Mouse (Mus musculus) monocyte, adult 5-6 weeks (primary cell): ENCODE data around the gene Hexa. TPM values are rescaled to one million over a fixed set of nuclear protein-coding genes. Genes with fewer than 3 reads are reported as not detected.

ENCODE experiments used
- ATAC-seq: fragments of 153-309, 156-312 bp; replicated peaks from 2 replicates; pipeline ENCODE4 v1.8.0; 2017; ENCODE audit warnings: mild to moderate bottlenecking; ENCODE audit not compliant: low TSS enrichment, insufficient number of reproducible peaks, severe bottlenecking, poor library complexity, low FRiP score
- total RNA-seq: library from RNA; stranded (forward); fragments of 200-1000, 200-491, 200-594 nt; gene quantifications from 3 replicates; pipeline ENCODE4 v1.2.3, GENCODE M21; 2017

Gene Hexa
- total RNA-seq, 1 experiment from 2014 or later = 114 TPM

DNA sequence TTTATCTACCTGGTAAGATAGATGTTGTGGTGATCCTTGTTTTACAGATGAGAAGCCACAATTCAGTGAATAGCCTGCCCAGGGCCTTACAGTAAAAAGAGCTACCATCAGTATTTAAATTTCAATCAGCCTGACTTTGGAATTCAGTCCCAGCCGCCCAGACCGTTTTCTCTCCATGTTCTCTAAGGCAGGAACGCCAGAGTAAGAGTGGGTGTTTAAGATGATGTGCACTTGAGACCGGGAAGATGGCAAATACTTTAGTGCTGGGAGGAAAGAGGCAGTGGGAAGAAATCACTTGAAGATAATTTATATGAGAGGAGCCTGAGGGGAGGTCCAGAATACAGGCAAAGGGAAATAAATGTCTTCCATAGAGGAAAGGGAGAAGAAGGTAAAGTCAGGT is 10.7 kb downstream of the Hexa start:
- ATAC-seq = no peak

DNA sequence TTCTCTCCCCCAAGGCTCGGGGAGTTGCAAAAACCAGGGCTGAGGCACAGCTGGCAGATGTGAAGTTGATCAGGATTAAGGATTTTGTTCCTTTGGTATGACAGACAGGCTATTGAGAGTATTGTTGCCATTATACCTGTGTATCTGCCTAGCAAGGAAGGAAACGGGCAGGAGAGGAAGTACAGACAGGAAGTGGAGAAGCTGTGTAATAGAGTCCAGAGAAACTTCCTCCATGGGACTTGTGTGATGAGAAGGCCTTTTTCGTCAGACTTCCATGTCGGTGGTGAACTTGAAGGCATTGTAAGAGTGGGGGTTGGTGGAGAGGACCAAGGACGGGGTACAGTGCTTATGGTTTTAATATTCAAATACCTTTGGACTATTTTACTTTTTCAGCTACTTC is 11.7 kb downstream of the Hexa start:
- ATAC-seq = peak; percentile 54

DNA sequence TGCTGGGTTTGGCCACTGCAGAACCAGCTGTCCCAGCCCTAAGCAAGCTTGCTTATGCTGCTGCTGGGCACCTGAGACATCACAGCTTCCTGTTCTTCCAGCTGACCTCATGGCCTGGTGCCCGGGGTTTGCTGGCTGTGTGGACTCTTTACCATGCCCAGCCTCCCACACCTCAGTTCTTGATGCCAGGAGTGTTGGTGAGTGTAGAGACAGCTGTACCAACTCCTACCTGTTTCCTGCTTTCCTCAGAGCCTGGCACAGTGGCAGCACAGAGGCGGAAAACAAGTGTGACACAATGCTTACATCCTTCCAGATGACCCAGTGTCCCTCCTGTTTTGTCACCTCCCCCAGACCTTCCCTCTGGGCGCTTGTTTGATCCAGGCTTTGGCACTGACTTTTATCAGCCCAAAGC is 12.3 kb downstream of the Hexa start:
- no peak for ATAC-seq

DNA sequence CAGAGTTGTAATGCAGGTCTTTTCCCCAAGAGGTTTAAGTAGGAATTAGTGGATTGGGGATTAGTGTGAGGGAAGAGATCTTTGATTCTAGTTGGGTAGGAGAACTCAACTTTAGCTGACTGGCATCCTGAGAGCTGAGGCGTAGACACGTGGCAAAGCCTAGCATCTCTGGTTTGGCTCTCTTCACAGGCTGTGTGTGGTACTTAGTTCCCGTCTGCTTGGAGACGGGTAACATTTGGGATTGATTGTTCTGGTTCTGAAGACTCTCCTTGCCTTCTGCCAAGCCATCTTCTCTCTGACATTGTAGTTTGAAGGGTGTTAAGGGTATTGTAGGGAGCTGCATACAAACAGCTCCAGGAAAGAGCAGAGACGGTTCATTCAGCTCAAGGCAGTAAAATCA is 13.3 kb downstream of the Hexa start:
- ATAC-seq = no peak

DNA sequence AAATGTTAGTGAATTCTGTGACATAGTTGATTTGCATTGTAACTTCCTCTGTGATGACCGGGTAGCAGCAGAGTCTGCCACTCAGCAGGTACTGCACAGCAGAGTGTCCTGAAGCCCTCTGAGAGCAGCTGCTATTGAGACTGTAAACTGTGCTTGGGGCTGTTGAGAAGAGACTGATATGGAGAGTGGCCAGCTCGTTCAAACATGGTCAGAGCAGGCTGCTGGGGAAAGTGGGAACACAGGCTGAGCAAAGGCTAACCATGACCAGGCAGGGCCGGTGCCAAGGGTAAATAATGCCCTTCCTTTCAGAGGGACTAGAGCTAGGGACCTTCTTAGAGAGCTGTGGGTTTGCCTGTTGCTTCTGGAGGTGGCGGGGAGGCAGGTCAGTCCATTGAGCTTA is 14.4 kb downstream of the Hexa start:
- ATAC-seq = no peak

DNA sequence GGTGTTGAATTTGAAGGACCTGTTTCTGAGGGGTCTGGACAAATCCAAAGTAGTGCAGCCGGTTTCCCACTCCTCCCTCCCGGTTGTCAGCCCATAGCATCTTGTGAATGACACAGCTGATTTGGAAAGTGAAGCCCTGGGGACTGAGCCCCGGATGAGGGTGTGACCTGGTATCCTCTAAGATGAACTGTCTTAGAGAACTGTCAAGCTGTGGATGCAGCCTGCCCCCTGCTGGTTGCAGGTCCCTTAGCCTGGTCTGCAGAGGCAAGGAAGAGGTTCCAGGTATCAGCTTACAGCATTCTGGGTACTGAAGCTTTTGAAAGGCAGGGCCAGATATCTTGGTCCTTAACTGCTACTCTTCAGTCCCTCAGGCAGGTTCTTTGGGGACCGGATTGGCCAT is 26.3 kb downstream of the Hexa start:
- peak; percentile 72 for ATAC-seq

DNA sequence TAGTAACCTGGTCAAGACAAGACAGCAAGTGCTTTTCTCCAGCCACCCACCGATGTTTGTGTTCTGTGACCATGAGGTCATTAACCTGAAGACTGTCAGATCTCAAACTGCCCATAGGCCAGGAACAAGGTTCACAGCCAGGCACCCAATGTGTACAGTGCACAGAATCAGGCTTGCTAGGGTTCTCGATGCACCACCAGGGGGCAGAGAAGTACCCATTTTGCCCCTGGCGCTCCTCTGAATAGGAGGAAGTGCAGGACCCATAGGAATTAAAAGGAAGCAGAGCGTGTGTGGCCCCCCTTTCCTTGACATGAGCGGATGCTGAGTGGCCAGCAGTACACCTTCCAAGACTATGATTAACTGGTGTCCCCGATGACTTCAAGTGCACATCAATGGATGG is 27.8 kb downstream of the Hexa start:
- peak; percentile 87 for ATAC-seq

DNA sequence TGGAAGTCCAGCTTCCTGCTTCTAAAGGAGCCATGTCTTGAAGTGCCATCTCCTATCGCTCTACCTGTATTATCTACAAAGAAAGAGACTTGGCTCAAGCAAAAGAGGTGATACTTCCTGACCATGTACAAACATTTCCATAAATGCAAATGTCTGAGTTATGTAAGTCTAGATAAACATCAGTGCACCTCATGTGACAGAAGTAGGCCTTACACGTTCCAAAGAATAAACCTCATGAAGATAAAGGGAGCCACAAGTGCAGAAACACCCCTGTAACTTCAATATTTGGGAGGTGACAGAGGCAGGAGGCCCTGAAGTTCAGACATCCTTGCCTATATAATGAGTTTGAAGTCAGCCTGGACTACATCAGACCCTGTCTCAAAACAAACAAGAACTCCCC is 32.5 kb downstream of the Hexa start:
- no peak for ATAC-seq

DNA sequence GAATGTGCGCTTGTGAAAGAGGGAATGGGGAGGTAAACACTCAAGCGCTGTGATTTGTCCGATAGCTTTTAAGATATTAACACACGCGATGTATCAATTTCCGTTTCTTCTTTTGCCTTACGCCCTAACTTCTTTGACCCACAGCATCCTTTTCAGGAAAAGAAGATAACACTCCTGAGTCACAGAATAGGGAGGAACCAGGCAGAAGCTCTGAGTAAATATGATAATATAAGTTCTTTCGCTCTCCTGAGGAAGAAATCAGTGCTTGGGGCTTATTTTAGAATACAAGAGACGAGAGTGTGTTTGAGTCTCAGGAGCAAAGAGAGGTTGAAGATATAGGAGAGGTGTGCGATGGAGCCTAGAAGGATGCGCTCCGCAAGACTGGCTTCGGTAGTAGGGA is 38.1 kb downstream of the Hexa start:
- no peak for ATAC-seq

DNA sequence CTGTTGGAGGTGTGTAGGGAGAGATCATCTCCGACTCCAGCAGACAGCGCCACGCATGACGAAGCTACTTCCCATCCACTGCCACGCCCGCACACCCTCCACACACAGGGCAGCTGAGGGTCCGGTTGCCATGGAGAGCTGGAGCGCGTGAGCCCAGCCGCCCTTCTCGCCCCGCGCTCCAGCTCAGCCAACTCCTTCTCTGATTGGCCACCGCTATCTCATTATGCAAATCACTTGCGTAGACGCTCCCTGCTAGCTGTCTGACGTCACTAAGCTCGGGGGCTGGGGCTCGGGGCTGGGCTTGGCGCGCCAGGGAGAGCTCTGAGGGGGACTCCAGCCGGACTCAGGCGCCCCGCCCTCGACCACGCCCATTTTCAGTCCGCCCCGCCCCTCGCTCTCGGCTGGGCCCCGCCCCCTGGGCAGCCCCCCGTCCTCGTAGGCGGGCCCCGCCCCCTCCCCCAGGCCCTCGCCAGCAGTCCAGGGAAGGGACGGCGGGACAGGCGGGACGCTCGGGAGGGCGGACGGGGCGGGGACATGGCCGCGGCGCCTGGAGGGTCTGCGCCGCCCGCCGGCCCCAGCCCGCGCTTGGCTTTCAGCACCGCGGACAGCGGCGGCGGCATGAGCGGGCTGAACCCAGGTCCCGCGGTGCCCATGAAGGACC is 38.6 kb downstream of the Hexa start, which contains the start of gene Celf6:
Celf6 (plus strand) TSS at position 74 of the 661 bp plus-strand sequence.
- peak; percentile 58; the same call in 1 of the 2 replicates for ATAC-seq

DNA sequence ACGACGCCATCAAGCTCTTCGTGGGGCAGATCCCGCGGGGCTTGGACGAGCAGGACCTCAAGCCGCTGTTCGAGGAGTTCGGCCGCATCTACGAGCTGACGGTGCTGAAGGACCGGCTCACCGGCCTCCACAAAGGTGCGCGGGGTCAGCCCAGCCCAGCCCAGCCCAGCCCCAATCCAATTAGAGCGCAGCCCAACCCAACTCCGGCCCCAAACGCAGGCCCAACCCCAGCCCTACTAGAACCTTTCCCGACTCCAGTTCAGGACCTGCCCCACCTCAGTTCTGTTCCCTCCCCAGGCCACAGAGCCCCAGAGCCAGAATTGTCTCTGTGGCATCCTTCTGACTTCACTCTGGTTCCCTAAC is 39.1 kb downstream of the Hexa start:
- no peak for ATAC-seq

DNA sequence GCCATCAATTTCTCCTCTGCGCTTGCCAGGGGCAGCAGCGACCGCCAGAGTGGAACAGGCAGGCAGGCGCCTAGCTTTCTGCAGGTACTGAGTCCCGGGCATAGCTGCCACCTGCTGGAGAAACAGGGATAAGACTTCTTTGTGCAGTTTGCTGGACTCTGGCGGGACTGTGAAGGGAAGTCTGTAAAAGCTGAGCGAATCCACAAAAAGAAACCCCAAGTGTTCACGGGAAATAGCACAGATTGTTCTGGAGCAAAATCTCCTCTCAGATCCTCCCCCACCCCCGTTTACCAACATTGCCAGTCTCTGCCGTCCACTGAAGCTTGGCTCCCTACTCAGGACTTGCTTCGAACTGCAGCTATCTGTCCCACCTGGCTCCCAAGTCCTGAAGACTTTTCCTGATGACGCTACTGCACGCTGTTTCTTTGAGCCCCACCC is 45.5 kb downstream of the Hexa start:
- ATAC-seq = peak; percentile 85

DNA sequence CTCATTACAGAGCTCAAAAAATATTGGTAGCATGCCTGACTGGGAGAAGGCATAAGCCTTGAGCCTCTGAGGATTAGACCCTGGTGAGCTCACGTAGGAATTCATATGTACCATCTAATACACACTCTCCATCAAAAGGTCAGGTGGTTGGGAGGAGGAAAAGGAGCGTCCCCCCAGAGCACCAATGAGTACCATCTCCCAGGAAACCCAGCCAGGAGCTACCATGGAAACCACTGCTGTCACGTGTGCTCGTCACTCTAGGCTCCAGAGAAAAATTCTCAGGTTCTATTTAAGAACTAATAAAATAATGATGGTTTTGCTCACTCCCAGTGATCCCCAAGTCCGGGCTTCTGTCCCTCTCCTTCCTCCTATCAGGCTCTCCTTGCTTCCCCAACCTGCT is 48.9 kb downstream of the Hexa start:
- no peak for ATAC-seq

DNA sequence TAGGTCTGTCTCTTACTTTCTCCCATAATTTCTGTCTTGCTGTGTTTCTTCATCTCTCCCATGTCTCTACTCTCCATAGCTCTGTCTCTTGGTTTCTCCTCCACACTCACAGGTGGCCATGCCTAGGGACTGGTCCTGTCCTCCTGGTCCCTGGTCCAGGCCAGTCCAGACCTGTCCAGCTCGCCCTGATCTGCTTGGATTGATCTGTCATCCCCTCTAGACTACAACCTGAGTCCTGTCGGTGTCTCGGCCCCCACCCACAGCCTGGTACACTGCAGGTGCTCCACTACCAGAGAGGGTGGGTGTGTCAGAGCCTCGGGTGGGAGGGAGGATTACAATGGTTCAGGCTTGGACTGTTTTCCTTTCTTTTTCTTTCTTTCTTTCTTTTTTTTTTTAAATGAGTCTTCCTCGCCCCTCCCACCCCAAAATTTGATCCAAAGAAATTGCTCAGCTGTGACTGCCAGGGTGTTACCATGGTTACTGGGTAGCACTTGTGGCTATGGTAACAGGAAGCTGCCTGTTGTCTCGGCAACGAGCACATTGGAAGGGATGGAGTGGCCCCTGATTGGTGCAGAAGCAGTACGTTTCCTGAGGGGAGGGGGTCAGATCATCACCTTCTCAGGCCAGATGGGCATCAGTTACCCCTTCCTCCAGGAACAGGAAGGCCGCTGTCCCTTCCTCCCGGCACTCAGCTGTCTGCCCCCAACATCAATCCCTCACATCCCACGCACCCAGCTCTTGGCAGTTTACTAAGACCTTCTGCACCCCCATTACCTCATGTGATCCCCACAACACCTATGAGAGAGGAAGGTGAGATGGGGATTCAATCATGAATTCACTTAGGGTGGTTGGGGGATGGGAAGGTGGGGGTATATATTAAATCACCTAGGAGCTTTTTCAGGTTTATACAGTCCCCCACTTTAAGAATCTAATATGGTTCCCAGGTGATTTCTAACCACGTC is 49.7 kb downstream of the Hexa start:
- ATAC-seq = no peak

DNA sequence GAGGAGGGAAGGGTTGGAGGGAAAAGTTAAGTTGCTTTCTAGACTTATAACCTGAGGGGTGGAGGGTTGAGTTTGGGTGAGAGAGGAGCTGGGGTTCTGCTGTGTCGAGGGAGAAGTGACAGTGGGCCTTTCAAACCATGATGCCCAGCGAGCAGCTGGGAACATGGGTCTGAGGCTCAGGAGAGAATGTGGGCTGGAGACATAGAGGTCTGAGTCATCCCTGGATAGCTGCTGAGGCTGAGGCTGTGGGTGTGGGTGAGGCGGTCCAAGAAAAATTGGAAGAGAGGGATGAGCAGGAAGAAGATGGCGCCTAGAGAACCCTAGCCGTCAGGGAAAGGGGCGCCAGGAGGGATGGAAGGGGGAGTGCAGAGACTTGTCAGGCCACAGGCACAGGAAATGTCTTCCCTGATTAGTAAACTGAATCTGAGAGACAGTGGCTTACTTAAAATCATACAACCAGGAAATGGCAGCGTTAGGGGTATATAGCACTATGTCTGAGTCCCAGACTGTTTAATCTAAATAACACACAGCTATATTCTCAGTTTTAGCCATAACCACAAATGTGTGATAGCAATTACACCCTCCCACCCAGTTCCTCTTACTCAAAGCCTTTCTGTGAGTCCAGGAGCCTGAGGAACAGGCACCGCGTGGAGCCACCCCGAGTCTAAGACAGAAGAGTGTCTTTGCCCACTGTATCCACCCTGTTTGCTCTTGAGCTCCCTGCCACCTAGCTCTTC is 50.5 kb downstream of the Hexa start:
- ATAC-seq = no peak

DNA sequence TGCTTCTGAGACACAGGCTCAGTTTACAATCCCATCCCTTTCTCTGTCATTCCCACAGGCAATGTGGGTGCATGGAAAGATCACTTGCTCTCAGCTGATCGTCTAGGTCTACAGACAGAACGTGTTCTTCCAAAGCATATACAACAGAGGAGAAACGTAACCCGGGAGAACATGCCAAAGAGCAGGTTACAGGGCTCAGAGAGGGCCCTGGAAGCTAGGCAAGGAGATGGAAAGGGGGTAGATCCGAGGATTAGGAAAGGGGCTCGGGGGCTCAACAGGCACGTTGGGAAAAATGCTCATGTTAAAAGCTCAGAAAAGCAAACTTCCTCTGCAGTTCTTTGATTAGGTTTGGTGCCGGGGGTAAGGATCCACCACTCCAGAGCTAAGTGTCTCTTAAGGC is 62.3 kb downstream of the Hexa start:
- ATAC-seq = no peak

DNA sequence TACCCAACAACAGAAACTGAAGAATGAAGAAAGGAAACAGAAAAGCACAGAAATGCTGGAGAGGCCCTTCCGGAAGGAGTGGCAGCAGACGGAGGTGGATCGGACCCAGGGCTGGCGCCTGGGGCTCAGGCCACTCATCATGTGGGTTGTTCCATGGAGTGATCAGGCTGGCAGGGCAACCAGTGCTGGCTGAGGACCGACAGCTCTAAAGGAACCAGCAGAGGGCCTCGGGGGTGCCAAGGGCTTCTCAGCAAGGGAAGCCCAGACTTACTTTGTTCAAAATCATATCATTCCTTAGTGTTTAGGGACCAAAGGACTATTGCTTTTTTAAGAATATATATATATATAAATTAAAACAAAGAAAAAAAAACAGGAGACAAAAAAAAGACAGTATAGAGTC is 66.6 kb downstream of the Hexa start:
- no peak for ATAC-seq

DNA sequence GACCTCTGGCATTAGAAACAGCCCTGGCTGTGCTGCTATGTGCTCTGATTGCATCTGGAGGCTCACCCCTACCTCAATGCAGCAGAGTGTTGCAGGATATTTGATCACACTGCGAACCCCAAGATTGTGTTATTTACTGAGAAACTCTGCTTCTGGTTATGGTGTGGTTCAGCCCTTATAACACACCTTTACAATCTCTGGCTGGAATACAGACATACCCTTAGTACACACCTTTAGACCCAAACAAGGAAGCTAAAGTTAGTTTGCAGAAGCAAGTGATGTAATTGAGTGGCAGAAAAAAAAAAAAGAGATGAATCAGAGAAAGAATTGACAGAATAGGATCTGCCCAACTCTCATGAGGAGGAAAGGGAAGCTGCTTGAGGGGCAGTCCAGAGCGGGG is 71.6 kb downstream of the Hexa start:
- ATAC-seq = no peak
